Mouse (Mus musculus): ENCODE data around the gene Wnt4. TPM values are rescaled to one million over a fixed set of nuclear protein-coding genes. Genes with fewer than 3 reads are reported as not detected.

Wnt4 gene
- polyA plus RNA-seq (2015; fragmentation: Nextera tagmentation; extraction: Ambion mirVana), result 10.0 and 12.4 TPM in 2 replicates

GRCm38 (mm10) chr4:137277166-137277513 is at the start of gene Wnt4:
Wnt4 (plus strand) TSS chr4:137277489.

Other genes starting within 250 kb of the Wnt4 start
- 0.93 and 1.1 TPM in 2 replicates for gene Zbtb40, start 228.7 kb upstream of the Wnt4 start, polyA plus RNA-seq (2015; fragmentation: Nextera tagmentation; extraction: Ambion mirVana)
- gene Cdc42, start 80.2 kb downstream of the Wnt4 start, polyA plus RNA-seq (2015; fragmentation: Nextera tagmentation; extraction: Ambion mirVana), result 566 and 649 TPM in 2 replicates
- gene Cela3a, start 132.3 kb downstream of the Wnt4 start, polyA plus RNA-seq (2015; fragmentation: Nextera tagmentation; extraction: Ambion mirVana), result not detected in 2 replicates
- gene Cela3b, start 153.1 kb downstream of the Wnt4 start, polyA plus RNA-seq (2015; fragmentation: Nextera tagmentation; extraction: Ambion mirVana), result 0.23 TPM in 1 of 2 replicates, not detected in the other
- gene 1700013G24Rik, start 175.8 kb downstream of the Wnt4 start, polyA plus RNA-seq (2015; fragmentation: Nextera tagmentation; extraction: Ambion mirVana), result not detected in 2 replicates
- gene Hspg2, start 191.3 kb downstream of the Wnt4 start, polyA plus RNA-seq (2015; fragmentation: Nextera tagmentation; extraction: Ambion mirVana), result 45.0 and 47.5 TPM in 2 replicates

Measured in urinary bladder, postnatal 0 days (tissue).